Comparison of ENCODE assay signal across 16 mouse cellular contexts in genomic region chr4:22301148-22301942, GRCm38 (mm10). TPM values are rescaled to one million over a fixed set of nuclear protein-coding genes. Genes with fewer than 3 reads are reported as not detected.
DNase-seq lines count a peak whose midpoint lies in the region; ATAC-seq and TF ChIP-seq lines count a peak whose summit lies in the region.
"Had no signal": no experiment of that assay in that cellular context is flagged by ENCODE, and none has a peak within 500 bp of the region (broad histone marks: within the 10 kb centered on the region; RNA-seq: fewer than 3 reads in every experiment).

No protein-coding gene starts in this region.

- H3K4me1 ChIP-seq in hindbrain, embryonic 10.5 days (replicated peaks), result peaks cover 11% of the 10 kb centered on the region
- peaks cover 5% of the 10 kb centered on the region; the same call in 1 of the 2 replicates for H3K4me1 ChIP-seq in hindbrain, postnatal 0 days (ENCODE audit: insufficient read depth, low read length)
- peaks cover 7% of the 10 kb centered on the region; the same call in 1 of the 2 replicates for H3K4me1 ChIP-seq in forebrain, embryonic 14.5 days (ENCODE audit: control insufficient read depth, insufficient read depth, low read length)
- peaks cover 6% of the 10 kb centered on the region; the same call in 1 of the 2 replicates for H3K4me1 ChIP-seq in midbrain, embryonic 15.5 days
- H3K4me1 ChIP-seq in liver, embryonic 11.5 days (replicated peaks; ENCODE audit: control insufficient read depth, insufficient read depth, low read length), result no peaks in the 10 kb centered on the region
- H3K4me1 ChIP-seq: intestine, embryonic 15.5 days; liver, embryonic 13.5 days had no signal

- H3K9ac ChIP-seq in hindbrain, postnatal 0 days (replicated peaks; ENCODE audit: low read length), result no peak overlapping the region
- no peak overlapping the region for H3K9ac ChIP-seq in forebrain, embryonic 14.5 days (ENCODE audit: low read length)
- no peak overlapping the region for H3K9ac ChIP-seq in midbrain, embryonic 15.5 days
- H3K9ac ChIP-seq in liver, embryonic 11.5 days (ENCODE audit: low read depth, low read length), result no peak overlapping the region
- H3K9ac ChIP-seq: intestine, embryonic 15.5 days; liver, embryonic 13.5 days had no signal

- no peak for DNase-seq in hindbrain, embryonic 10.5 days (ENCODE audit: low spot score)
- DNase-seq in hindbrain, postnatal 0 days (ENCODE audit: low spot score), result no peak
- peak; percentile 91 for DNase-seq in Muller cell, postnatal 12 days (ENCODE audit: inconsistent ontology term)
- DNase-seq in forebrain, embryonic 14.5 days (ENCODE audit: low spot score), result peak; percentile 90
- DNase-seq in heart, adult 18-20 months, result no peak
- no peak for DNase-seq in liver, embryonic 11.5 days (ENCODE audit: low spot score)
- DNase-seq: adrenal gland, postnatal 25 days; cerebellum, postnatal 36 days; heart, postnatal 10 days; kidney, postnatal 10 days; liver, embryonic 13.5 days; thymus, postnatal 36 days had no signal

- H3K36me3 ChIP-seq in hindbrain, embryonic 10.5 days, result no peaks in the 10 kb centered on the region
- no peaks in the 10 kb centered on the region for H3K36me3 ChIP-seq in hindbrain, postnatal 0 days (ENCODE audit: insufficient read depth, low read length)
- no peaks in the 10 kb centered on the region for H3K36me3 ChIP-seq in forebrain, embryonic 14.5 days (ENCODE audit: control insufficient read depth, insufficient read depth, low read length)
- H3K36me3 ChIP-seq in midbrain, embryonic 15.5 days (replicated peaks), result no peaks in the 10 kb centered on the region
- no peaks in the 10 kb centered on the region for H3K36me3 ChIP-seq in liver, embryonic 11.5 days (ENCODE audit: control insufficient read depth, insufficient read depth, low read length)
- H3K36me3 ChIP-seq: G1E; intestine, embryonic 15.5 days; liver, embryonic 13.5 days had no signal

- no peak for TF ChIP-seq CTCF in hindbrain, postnatal 0 days (IDR thresholded peaks at IDR 0.05; ENCODE audit: low read depth)

- H3K9me3 ChIP-seq in hindbrain, embryonic 10.5 days, result no peaks in the 10 kb centered on the region
- H3K9me3 ChIP-seq in hindbrain, postnatal 0 days (ENCODE audit: low read length), result no peaks in the 10 kb centered on the region
- H3K9me3 ChIP-seq in forebrain, embryonic 14.5 days (replicated peaks; ENCODE audit: control insufficient read depth, low read length), result peaks cover 7% of the 10 kb centered on the region; the same call in 1 of the 2 replicates
- H3K9me3 ChIP-seq in midbrain, embryonic 15.5 days, result no peaks in the 10 kb centered on the region
- no peaks in the 10 kb centered on the region for H3K9me3 ChIP-seq in liver, embryonic 11.5 days (ENCODE audit: control insufficient read depth, low read length)
- H3K9me3 ChIP-seq: G1E; intestine, embryonic 15.5 days; liver, embryonic 13.5 days had no signal

- H3K4me2 ChIP-seq in hindbrain, postnatal 0 days (ENCODE audit: low read depth, low read length), result no peak overlapping the region
- H3K4me2 ChIP-seq in forebrain, embryonic 14.5 days (ENCODE audit: low read length), result no peak overlapping the region
- no peak overlapping the region for H3K4me2 ChIP-seq in midbrain, embryonic 15.5 days
- no peak overlapping the region for H3K4me2 ChIP-seq in liver, embryonic 11.5 days
- H3K4me2 ChIP-seq: intestine, embryonic 15.5 days; liver, embryonic 13.5 days had no signal

- no peaks in the 10 kb centered on the region for H3K27me3 ChIP-seq in hindbrain, embryonic 10.5 days (ENCODE audit: insufficient read depth, poor library complexity, severe bottlenecking)
- no peaks in the 10 kb centered on the region for H3K27me3 ChIP-seq in hindbrain, postnatal 0 days (ENCODE audit: insufficient read depth, low read length)
- H3K27me3 ChIP-seq in forebrain, embryonic 14.5 days (replicated peaks; ENCODE audit: control insufficient read depth, insufficient read depth, low read length), result no peaks in the 10 kb centered on the region
- no peaks in the 10 kb centered on the region for H3K27me3 ChIP-seq in midbrain, embryonic 15.5 days (replicated peaks)
- H3K27me3 ChIP-seq in liver, embryonic 11.5 days (replicated peaks; ENCODE audit: control insufficient read depth, insufficient read depth, low read length), result no peaks in the 10 kb centered on the region
- H3K27me3 ChIP-seq: intestine, embryonic 15.5 days; liver, embryonic 13.5 days had no signal

- no peak overlapping the region for H3K4me3 ChIP-seq in hindbrain, embryonic 10.5 days
- no peak overlapping the region for H3K4me3 ChIP-seq in hindbrain, postnatal 0 days (ENCODE audit: low read length)
- no peak overlapping the region for H3K4me3 ChIP-seq in forebrain, embryonic 14.5 days (ENCODE audit: low read depth, low read length)
- no peak overlapping the region for H3K4me3 ChIP-seq in midbrain, embryonic 15.5 days
- no peak overlapping the region for H3K4me3 ChIP-seq in liver, embryonic 11.5 days (ENCODE audit: low read depth, low read length)
- H3K4me3 ChIP-seq: intestine, embryonic 15.5 days; liver, embryonic 13.5 days had no signal

- peak overlapping the region; percentile 53; the same call in 1 of the 2 replicates for H3K27ac ChIP-seq in hindbrain, embryonic 10.5 days
- no peak overlapping the region for H3K27ac ChIP-seq in hindbrain, postnatal 0 days
- H3K27ac ChIP-seq in forebrain, embryonic 14.5 days (ENCODE audit: low read depth, low read length), result no peak overlapping the region
- no peak overlapping the region for H3K27ac ChIP-seq in midbrain, embryonic 15.5 days
- H3K27ac ChIP-seq in liver, embryonic 11.5 days (ENCODE audit: low read depth, low read length), result no peak overlapping the region
- H3K27ac ChIP-seq: intestine, embryonic 15.5 days; liver, embryonic 13.5 days had no signal

- WGBS in hindbrain, embryonic 10.5 days, result 71% methylated on average over 9 of the region's 9 CpGs
- WGBS in hindbrain, postnatal 0 days, result 52% methylated on average over 9 of the region's 9 CpGs
- WGBS in forebrain, embryonic 14.5 days, result 30% methylated on average over 9 of the region's 9 CpGs
- WGBS in midbrain, embryonic 15.5 days, result 43% methylated on average over 9 of the region's 9 CpGs
- WGBS in liver, embryonic 11.5 days, result 83% methylated on average over 9 of the region's 9 CpGs

- no peak for ATAC-seq in hindbrain, postnatal 0 days
- peak; percentile 91 for ATAC-seq in forebrain, embryonic 14.5 days
- ATAC-seq in midbrain, embryonic 15.5 days (replicated peaks), result peak; percentile 85
- ATAC-seq in liver, embryonic 11.5 days (replicated peaks; ENCODE audit: low FRiP score), result no peak
- ATAC-seq: intestine, embryonic 15.5 days; lung, postnatal 0 days had no signal

RNA-seq across cellular contexts. Expression of gene Fbxl4, which starts 56.0 kb away (rescaled TPM):
- polyA plus RNA-seq in hindbrain, embryonic 10.5 days (2016; fragmentation: Nextera tagmentation; extraction: Ambion mirVana), result 6.9 and 9.2 TPM in 2 replicates
- 29.3 and 39.2 TPM in 2 replicates for total RNA-seq in hindbrain, postnatal 0 days (2014; rRNA removed)
- polyA plus RNA-seq in hindbrain, postnatal 0 days (2015; fragmentation: Nextera tagmentation; extraction: Ambion mirVana), result 16.3 and 18.9 TPM in 2 replicates
- polyA plus RNA-seq in forebrain, embryonic 14.5 days (2014; fragmentation: Nextera tagmentation; extraction: Ambion mirVana), result 13.3 and 15.0 TPM in 2 replicates
- polyA plus RNA-seq in midbrain, embryonic 15.5 days (2015; fragmentation: Nextera tagmentation; extraction: Ambion mirVana), result 14.0 and 15.5 TPM in 2 replicates
- 10 to 100 TPM in 1 of 2 experiments, 1 to 10 TPM in 1; 9.8 to 10.9 TPM for total RNA-seq in heart, adult 18-20 months (2021)
- 8.5 and 10.7 TPM in 2 replicates for polyA plus RNA-seq in liver, embryonic 11.5 days (2014; fragmentation: Nextera tagmentation; extraction: Ambion mirVana)

Comparison
In these comparisons a context has a peak if more than half of its experiments do, and no peak if none do; other contexts are left out.
1. DNase-seq: peak in Muller cell, postnatal 12 days (single experiment) and forebrain, embryonic 14.5 days (single experiment); none in hindbrain, embryonic 10.5 days (single experiment), hindbrain, postnatal 0 days (single experiment), heart, adult 18-20 months (0 of 2) and liver, embryonic 11.5 days (single experiment).
2. ATAC-seq: peak in forebrain, embryonic 14.5 days (single experiment) and midbrain, embryonic 15.5 days (single experiment); none in hindbrain, postnatal 0 days (single experiment) and liver, embryonic 11.5 days (single experiment).